Mouse (Mus musculus): ENCODE data around the gene Gm12355.

The Gm12355 gene

DNA sequence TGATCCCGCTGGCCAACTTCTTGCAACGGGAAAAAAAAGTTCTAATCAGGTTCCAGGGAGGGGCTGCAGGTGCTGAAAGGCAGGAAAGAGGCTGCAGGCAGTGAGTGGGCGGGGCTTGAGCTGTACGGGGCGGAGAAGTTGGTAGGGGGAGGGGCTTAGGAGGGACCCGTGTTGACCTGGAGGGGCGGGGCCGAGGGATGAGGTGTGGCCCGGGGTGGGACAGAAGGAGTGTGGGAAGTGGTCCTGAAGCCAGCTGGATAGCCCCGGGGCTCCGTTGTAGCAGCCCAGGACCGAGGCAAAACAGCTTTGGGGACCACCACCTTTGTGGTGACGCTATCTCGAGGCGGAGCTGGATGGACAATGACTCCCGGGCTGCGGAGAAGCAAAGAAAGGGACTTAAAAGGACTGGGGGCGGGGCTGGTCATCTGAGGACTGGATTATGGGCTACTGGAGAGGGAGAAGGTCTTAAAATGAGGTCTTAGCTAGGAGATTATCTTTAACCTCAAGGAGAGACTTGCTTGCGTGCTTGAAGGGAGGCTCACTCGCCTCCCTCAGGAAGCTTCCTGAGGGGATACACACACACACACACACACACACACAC lies 23.3 kb downstream of the Gm12355 start:
- no peak for DNase-seq (ENCODE audit: low spot score in 2 of 2)

- no peak for DNase-seq (ENCODE audit: low spot score in 2 of 2)
These were observed 26.2 kb downstream of the Gm12355 start for GRCm38 (mm10) chr11:98599291-98599690.

GRCm38 (mm10) chr11:98598851-98599290 lies 26.6 kb downstream of the Gm12355 start:
- DNase-seq (ENCODE audit: low spot score in 2 of 2) = no peak

DNA sequence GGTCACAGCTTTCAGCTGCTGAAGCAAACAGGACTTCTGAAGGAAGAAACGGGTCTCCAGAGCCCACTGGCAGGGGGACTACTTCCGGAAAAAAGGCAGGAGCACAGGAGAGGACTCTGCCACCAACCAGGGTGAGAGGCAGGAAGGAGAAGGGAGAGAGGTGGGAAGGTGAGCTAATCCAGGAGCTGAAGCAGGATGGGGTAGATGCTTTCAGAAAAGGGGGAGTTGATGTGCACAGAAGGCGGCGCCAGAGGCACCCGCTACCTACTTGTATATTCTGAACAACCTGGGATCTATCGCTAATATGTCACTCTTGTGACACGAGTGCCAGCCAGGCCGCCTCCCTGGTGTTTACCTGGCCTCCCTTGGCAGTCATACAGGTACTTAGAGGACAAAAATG lies 27.5 kb downstream of the Gm12355 start, which contains the start of gene Lrrc3c:
Gene Lrrc3c, plus strand, starts transcription at position 301 of the 400 bp plus-strand sequence.
- no peak for DNase-seq (ENCODE audit: low spot score in 2 of 2)

GRCm38 (mm10) chr11:98597363-98597762 lies 28.1 kb downstream of the Gm12355 start:
- no peak for DNase-seq (ENCODE audit: low spot score in 2 of 2)

DNA sequence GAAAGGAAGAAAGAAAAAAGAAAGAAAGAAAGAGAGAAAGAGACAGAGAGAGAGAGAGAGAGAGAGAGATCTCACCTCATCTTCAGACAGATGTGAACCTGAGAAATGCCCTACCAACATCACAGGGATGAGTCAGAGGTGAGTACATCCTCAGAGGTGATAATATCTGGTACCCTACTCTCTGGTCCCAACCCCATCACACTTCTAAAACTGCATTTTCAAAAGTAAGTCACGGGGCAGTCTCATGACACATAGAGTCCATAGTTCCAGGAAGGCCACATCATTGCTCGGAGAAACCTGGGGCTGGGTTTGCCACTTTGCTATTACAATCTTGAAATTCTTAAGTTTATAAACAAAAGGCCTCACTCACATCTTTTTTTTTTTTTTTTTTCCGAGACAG lies 29.5 kb downstream of the Gm12355 start:
- no peak for DNase-seq (ENCODE audit: low spot score in 2 of 2)

GRCm38 (mm10) chr11:98595473-98595872 lies 30.0 kb downstream of the Gm12355 start:
- DNase-seq (ENCODE audit: low spot score in 2 of 2) = no peak

DNA sequence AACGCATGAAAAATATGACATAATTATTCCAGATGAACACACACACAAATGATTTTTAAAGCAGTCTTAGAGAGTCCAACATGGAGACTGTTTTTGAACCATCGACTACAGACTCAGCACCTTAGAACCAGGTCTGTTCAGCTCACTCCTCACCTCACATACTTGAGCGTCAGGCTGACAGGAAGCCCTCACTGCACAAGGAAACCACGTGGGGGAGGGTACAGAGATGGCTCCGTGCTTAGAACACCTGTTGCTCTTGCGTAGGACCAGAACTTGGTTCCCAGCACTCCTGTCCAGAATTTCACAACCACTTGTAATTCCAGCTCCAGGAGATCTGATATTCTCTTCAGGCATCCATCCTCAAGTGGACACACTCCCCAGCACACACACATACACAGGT lies 30.4 kb downstream of the Gm12355 start:
- no peak for DNase-seq (ENCODE audit: low spot score in 2 of 2)

- no peak for DNase-seq (ENCODE audit: low spot score in 2 of 2)
These were observed 34.7 kb downstream of the Gm12355 start for GRCm38 (mm10) chr11:98590548-98591445.

- no peak for DNase-seq (ENCODE audit: low spot score in 2 of 2)
These were observed 36.2 kb downstream of the Gm12355 start for GRCm38 (mm10) chr11:98589306-98589705.

GRCm38 (mm10) chr11:98588833-98589281 lies 36.6 kb downstream of the Gm12355 start:
- no peak for DNase-seq (ENCODE audit: low spot score in 2 of 2)

DNA sequence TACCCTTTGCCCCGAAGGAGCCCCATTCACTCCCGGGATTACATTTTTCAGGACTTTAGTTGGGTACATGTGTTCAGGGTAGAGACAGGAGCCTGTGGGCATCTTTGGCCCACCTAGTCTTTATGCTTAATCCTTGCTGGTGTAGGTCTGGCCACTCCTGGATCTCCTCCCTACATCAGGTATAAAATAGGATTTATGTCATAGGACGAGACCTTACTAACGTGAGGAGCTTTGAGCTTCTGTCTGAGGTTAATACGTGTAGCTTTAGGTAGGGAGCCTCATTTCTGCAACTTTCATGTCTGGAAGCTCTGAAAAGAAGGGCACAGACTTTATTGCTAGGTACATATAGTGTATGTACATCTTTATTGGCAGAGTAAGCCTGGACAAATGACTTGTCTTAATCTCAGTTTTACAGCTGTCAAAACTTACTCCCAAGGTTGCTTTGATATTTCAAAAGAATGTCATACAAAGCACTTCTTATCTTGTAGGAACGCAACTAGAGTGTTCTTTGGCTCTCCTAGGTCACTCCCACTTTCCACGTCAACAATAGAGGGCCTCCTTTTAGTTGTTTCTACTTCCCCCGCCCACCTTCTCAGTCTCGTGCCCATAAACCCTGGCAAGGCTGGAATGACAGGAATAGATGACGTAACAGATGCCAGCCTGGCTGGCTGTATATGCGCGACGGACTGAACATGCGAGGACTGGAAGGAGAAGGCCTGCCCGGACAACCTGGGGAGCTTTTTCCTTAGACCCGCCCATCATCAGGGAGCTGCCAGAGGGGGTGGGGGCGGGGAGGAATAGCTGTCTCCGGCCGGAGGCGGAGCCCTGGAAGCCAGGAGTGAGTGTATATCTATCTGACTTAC lies 37.5 kb downstream of the Gm12355 start:
- peak; percentile 77 to 80 for DNase-seq (ENCODE audit: low spot score in 2 of 2)

- DNase-seq (ENCODE audit: low spot score in 2 of 2) = peak; percentile 97 to 98
These were observed 38.4 kb downstream of the Gm12355 start, which contains the start of gene Ormdl3 for GRCm38 (mm10) chr11:98586892-98587563. Gene Ormdl3 (minus strand): TSS chr11:98587368.

GRCm38 (mm10) chr11:98586087-98586891 lies 39.2 kb downstream of the Gm12355 start:
- DNase-seq (ENCODE audit: low spot score in 2 of 2) = no peak

GRCm38 (mm10) chr11:98584629-98585177 lies 40.8 kb downstream of the Gm12355 start:
- DNase-seq (ENCODE audit: low spot score in 2 of 2) = no peak

GRCm38 (mm10) chr11:98584146-98584545 lies 41.3 kb downstream of the Gm12355 start:
- DNase-seq (ENCODE audit: low spot score in 2 of 2) = no peak

- no peak for DNase-seq (ENCODE audit: low spot score in 2 of 2)
These were observed 41.9 kb downstream of the Gm12355 start for GRCm38 (mm10) chr11:98583571-98583970.

- no peak for DNase-seq (ENCODE audit: low spot score in 2 of 2)
These were observed 42.3 kb downstream of the Gm12355 start for GRCm38 (mm10) chr11:98583265-98583552.

DNA sequence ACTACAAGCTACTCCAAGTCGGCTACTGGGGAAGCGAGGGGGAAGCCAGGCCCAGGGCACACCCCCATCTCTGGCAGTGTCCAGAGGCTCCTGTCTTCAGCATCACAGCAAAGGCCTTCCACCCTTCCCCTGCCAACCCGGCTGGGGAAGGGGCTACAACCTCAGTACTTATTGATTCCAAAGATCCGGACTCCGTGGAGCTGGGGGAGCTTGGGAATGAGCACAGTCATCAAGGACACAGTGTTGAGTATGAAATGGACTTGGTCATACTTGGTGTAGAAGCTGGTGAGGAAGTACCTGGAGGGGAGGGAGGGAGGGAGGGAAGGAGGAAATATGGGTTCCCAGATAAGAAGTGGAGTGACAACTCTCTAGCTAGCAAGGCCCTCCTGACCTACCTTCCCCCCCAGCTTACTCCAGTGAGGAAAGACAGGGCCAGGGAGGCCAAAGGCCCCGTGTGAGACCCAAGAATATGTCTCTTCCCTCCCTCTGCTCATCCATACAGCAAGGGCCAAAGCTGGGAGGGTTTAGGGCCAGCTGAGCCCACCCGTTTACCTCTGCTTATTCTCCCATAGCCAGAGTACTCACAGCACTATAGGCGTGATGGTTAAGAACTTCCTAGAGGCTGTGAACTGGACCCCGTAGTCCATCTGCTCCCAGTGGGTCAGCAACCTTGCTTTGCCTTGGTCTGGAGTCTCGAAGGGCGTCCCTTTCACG lies 42.8 kb downstream of the Gm12355 start:
- no peak for DNase-seq (ENCODE audit: low spot score in 2 of 2)

- DNase-seq (ENCODE audit: low spot score in 2 of 2) = no peak
These were observed 43.5 kb downstream of the Gm12355 start for GRCm38 (mm10) chr11:98582030-98582388.

Measured in urinary bladder, adult 18-20 months (tissue).